Mouse (Mus musculus): ENCODE data around the gene Sec62. TPM values are rescaled to one million over a fixed set of nuclear protein-coding genes. Genes with fewer than 3 reads are reported as not detected.

The Sec62 gene
- polyA plus RNA-seq, 1 experiment from 2014 or later = 62.0 TPM

DNA sequence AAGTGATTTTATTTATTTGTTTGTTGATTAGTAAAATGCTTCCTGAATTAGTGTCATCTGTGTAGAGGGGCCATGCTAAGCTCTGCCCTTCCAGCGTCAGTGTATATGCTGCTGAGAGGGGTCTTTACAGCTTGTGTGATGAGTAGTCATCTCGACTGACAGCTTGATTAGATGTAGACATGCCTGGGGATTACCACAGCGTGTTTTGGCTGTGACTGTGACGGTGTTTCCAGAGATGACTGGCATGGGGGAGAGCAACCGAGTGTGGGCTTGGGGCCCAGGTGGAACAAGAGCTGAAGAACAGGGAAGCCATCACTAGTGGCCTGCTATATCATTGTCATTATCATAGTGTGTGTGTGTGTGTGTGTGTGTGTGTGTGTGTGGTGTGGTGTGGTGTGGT lies 76.0 kb downstream of the Sec62 start:
- Histone ChIP-seq H3K27ac (ENCODE audit: low read depth, low read length) (no peak overlapping the region), H3K9me3 (ENCODE audit: control insufficient read depth, low read length) (no peaks in the 10 kb centered on the region), H3K9ac (ENCODE audit: low read length) (no peak overlapping the region), H3K4me3 (ENCODE audit: low read depth, low read length) (no peak overlapping the region), H3K4me2 (ENCODE audit: low read depth, low read length, severe bottlenecking) (no peak overlapping the region), H3K36me3 (ENCODE audit: control insufficient read depth, insufficient read depth, low read length) (no peaks in the 10 kb centered on the region), H3K27me3 (ENCODE audit: control insufficient read depth, insufficient read depth, low read length) (no peaks in the 10 kb centered on the region), H3K4me1 (replicated peaks; ENCODE audit: control insufficient read depth, insufficient read depth, low read length) (no peaks in the 10 kb centered on the region)
- no peak for DNase-seq (ENCODE audit: low spot score)
- no peak for ATAC-seq (replicated peaks; ENCODE audit: low FRiP score)
- 76% methylated on average over 5 of the region's 5 CpGs for WGBS

DNA sequence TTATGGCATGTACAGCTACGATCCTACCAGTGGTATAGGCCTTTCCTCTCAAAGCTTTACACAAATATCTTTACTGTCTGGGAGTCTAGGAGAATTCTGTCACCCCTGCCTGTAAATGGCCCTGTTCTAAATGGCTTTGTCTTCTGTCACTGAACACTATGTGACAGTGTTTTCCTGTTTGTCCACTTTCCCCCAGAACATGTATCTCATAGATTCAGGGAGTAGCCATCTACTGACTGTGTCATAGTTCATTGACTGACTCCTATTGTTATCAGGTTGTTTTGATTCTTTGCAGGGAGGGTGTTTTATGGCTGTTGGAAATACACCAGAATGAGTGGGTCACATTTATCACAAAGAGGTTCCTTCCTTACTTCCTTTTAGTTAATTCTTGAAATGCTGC lies 77.3 kb downstream of the Sec62 start:
- 97% methylated on average over 1 of the region's 1 CpGs for WGBS
- Histone ChIP-seq H3K27ac (ENCODE audit: low read depth, low read length) (no peak overlapping the region), H3K9me3 (ENCODE audit: control insufficient read depth, low read length) (no peaks in the 10 kb centered on the region), H3K9ac (ENCODE audit: low read length) (no peak overlapping the region), H3K4me1 (replicated peaks; ENCODE audit: control insufficient read depth, insufficient read depth, low read length) (no peaks in the 10 kb centered on the region), H3K4me2 (ENCODE audit: low read depth, low read length, severe bottlenecking) (no peak overlapping the region), H3K36me3 (ENCODE audit: control insufficient read depth, insufficient read depth, low read length) (no peaks in the 10 kb centered on the region), H3K4me3 (ENCODE audit: low read depth, low read length) (no peak overlapping the region), H3K27me3 (ENCODE audit: control insufficient read depth, insufficient read depth, low read length) (no peaks in the 10 kb centered on the region)
- DNase-seq (ENCODE audit: low spot score) (no peak), ATAC-seq (replicated peaks; ENCODE audit: low FRiP score) (no peak)

Other genes with a start within 250 kb of the Sec62 start
- 17.6 and 19.5 TPM in 2 replicates for gene Mecom, start 244.9 kb upstream of the Sec62 start, polyA plus RNA-seq (2014; fragmentation: Nextera tagmentation; extraction: Ambion mirVana)
- gene Actrt3, start 192.9 kb upstream of the Sec62 start, polyA plus RNA-seq (2014; fragmentation: Nextera tagmentation; extraction: Ambion mirVana) = 0.17 TPM in 1 of 2 replicates, not detected in the other
- 33.4 and 36.4 TPM in 2 replicates for gene Mynn, start 190.8 kb upstream of the Sec62 start, polyA plus RNA-seq (2014; fragmentation: Nextera tagmentation; extraction: Ambion mirVana)
- not detected in 2 replicates for gene Lrriq4, start 148.4 kb upstream of the Sec62 start, polyA plus RNA-seq (2014; fragmentation: Nextera tagmentation; extraction: Ambion mirVana)
- 1.2 and 2.1 TPM in 2 replicates for gene Lrrc34, start 145.0 kb upstream of the Sec62 start, polyA plus RNA-seq (2014; fragmentation: Nextera tagmentation; extraction: Ambion mirVana)
- not detected in 2 replicates for gene Lrrc31, start 93.0 kb upstream of the Sec62 start, polyA plus RNA-seq (2014; fragmentation: Nextera tagmentation; extraction: Ambion mirVana)
- not detected in 2 replicates for gene Samd7, start 46.6 kb upstream of the Sec62 start, polyA plus RNA-seq (2014; fragmentation: Nextera tagmentation; extraction: Ambion mirVana)
- 1.1 and 1.4 TPM in 2 replicates for gene Gpr160, start 63.1 kb downstream of the Sec62 start, polyA plus RNA-seq (2014; fragmentation: Nextera tagmentation; extraction: Ambion mirVana)
- 6.2 and 7.4 TPM in 2 replicates for gene Phc3, start 176.5 kb downstream of the Sec62 start, polyA plus RNA-seq (2014; fragmentation: Nextera tagmentation; extraction: Ambion mirVana)
- 41.8 and 44.9 TPM in 2 replicates for gene Prkci, start 202.9 kb downstream of the Sec62 start, polyA plus RNA-seq (2014; fragmentation: Nextera tagmentation; extraction: Ambion mirVana)